Mouse (Mus musculus): ENCODE measurements at regions not wholly inside any gene's neighbourhood (a gene's known extent, or its start where the extent isn't known, plus 50 kb on each side); places are given as distances from the start of the nearest gene placed in this dataset.

- Histone ChIP-seq H3K36me3 (ENCODE audit: insufficient read depth) (no peaks in the 10 kb centered on the region), H3K27ac (ENCODE audit: low read depth) (no peak overlapping the region), H3K4me1 (ENCODE audit: insufficient read depth) (no peaks in the 10 kb centered on the region), H3K4me3 (ENCODE audit: low read depth, low read length) (no peak overlapping the region), H3K9me3 (ENCODE audit: low read depth, low read length) (no peaks in the 10 kb centered on the region; the same call in 1 of the 2 replicates), H3K27me3 (ENCODE audit: insufficient read depth, low read length) (no peaks in the 10 kb centered on the region), H3K4me2 (no peak overlapping the region), H3K9ac (no peak overlapping the region)
- ATAC-seq (ENCODE audit: insufficient read depth) (no peak), DNase-seq (no peak)
- TF ChIP-seq CTCF (IDR thresholded peaks at IDR 0.05; ENCODE audit: low read depth), result no peak
- WGBS, result 91% methylated on average over 6 of the region's 6 CpGs
Measured at GRCm38 (mm10) chr10:111702435-111702834, 196.3 kb downstream of the Phlda1 start.

DNA sequence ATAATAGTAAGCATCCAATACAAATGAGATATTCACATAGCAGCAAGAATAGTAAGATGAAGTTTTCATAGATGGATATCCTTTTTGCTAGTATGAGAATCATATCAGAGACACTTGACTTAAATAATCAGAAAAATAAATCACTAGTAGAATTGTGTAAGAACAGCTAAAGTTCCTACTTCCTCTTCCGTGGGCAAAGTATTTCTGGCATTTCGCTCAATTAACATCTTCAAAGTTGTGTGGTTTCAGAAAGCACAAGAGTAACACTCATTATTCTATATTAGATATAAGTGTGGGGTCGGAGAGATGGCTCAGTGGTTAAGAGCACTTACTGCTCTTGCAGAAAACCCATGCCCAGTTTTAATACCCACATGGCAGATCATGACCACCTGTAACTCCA lies 197.4 kb downstream of the Phlda1 start:
- Histone ChIP-seq H3K4me3 (ENCODE audit: low read depth, low read length) (no peak overlapping the region), H3K4me2 (no peak overlapping the region), H3K9me3 (ENCODE audit: low read depth, low read length) (no peaks in the 10 kb centered on the region; the same call in 1 of the 2 replicates), H3K36me3 (ENCODE audit: insufficient read depth) (no peaks in the 10 kb centered on the region), H3K9ac (no peak overlapping the region), H3K27ac (ENCODE audit: low read depth) (no peak overlapping the region), H3K27me3 (ENCODE audit: insufficient read depth, low read length) (no peaks in the 10 kb centered on the region), H3K4me1 (ENCODE audit: insufficient read depth) (no peaks in the 10 kb centered on the region)
- TF ChIP-seq CTCF (IDR thresholded peaks at IDR 0.05; ENCODE audit: low read depth), result no peak
- DNase-seq (no peak), ATAC-seq (ENCODE audit: insufficient read depth) (no peak)
- 93% methylated on average over 3 of the region's 3 CpGs for WGBS

GRCm38 (mm10) chr10:111711519-111712113 lies 205.5 kb downstream of the Phlda1 start:
- Histone ChIP-seq H3K27me3 (ENCODE audit: insufficient read depth, low read length) (no peaks in the 10 kb centered on the region), H3K4me2 (no peak overlapping the region), H3K4me1 (ENCODE audit: insufficient read depth) (no peaks in the 10 kb centered on the region), H3K27ac (ENCODE audit: low read depth) (no peak overlapping the region), H3K36me3 (ENCODE audit: insufficient read depth) (no peaks in the 10 kb centered on the region), H3K9ac (no peak overlapping the region), H3K9me3 (ENCODE audit: low read depth, low read length) (no peaks in the 10 kb centered on the region), H3K4me3 (ENCODE audit: low read depth, low read length) (no peak overlapping the region)
- ATAC-seq (ENCODE audit: insufficient read depth), result no peak
- no peak for DNase-seq
- TF ChIP-seq CTCF (IDR thresholded peaks at IDR 0.05; ENCODE audit: low read depth), result no peak
- 79% methylated on average over 5 of the region's 5 CpGs for WGBS

GRCm38 (mm10) chr10:111712991-111713390 lies 206.9 kb downstream of the Phlda1 start:
- Histone ChIP-seq H3K27me3 (ENCODE audit: insufficient read depth, low read length) (no peaks in the 10 kb centered on the region), H3K9ac (no peak overlapping the region), H3K4me1 (ENCODE audit: insufficient read depth) (no peaks in the 10 kb centered on the region), H3K9me3 (ENCODE audit: low read depth, low read length) (no peaks in the 10 kb centered on the region), H3K36me3 (ENCODE audit: insufficient read depth) (no peaks in the 10 kb centered on the region), H3K27ac (ENCODE audit: low read depth) (no peak overlapping the region), H3K4me2 (no peak overlapping the region), H3K4me3 (ENCODE audit: low read depth, low read length) (no peak overlapping the region)
- WGBS, result 89% methylated on average over 7 of the region's 7 CpGs
- ATAC-seq (ENCODE audit: insufficient read depth) (no peak), DNase-seq (no peak)
- no peak for TF ChIP-seq CTCF (IDR thresholded peaks at IDR 0.05; ENCODE audit: low read depth)

DNA sequence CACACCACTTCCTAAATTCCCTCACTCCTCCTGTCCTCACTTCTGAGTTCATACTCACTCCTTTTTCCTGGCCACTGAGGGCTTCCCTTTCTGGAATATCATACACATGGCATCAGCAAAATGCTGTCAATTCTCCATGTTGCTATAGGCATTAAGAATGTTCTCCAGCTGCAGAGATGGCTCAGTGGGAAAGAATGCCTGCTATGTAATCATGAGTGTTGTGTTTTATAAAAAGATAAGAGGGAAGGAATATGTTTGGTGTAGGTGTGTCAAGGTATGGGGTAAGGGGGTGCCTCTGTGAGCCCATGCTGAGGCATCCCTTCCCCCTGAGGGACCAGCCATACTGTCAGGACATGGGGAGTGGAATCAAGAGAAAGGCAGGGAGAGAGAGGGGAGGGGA lies 207.6 kb downstream of the Phlda1 start:
- no peak overlapping the region for H3K9ac ChIP-seq
- ATAC-seq (ENCODE audit: insufficient read depth), result no peak

DNA sequence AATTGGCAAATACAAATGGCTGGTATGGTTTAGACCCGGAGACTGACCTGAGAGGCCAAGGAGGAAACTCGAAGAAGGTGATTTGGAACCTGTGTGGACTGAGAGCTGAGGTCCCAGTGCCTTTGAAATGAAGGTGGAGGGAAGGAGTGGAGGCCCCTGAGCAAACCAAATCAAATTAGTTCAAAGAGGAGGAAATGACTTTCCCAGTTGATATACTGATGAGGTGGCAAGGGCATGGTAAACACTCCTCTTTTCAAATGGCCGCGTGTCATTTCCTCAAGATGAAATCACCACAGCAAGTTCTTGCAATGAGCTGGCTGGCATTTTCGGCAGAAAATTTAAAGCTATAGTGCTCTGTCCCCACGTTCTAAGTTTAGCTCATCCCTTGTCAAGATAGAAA lies 209.1 kb downstream of the Phlda1 start:
- Histone ChIP-seq H3K27me3 (ENCODE audit: insufficient read depth, low read length) (no peaks in the 10 kb centered on the region), H3K9me3 (ENCODE audit: low read depth, low read length) (no peaks in the 10 kb centered on the region), H3K4me1 (ENCODE audit: insufficient read depth) (no peaks in the 10 kb centered on the region), H3K36me3 (ENCODE audit: insufficient read depth) (no peaks in the 10 kb centered on the region), H3K27ac (ENCODE audit: low read depth) (no peak overlapping the region), H3K4me3 (ENCODE audit: low read depth, low read length) (no peak overlapping the region), H3K9ac (no peak overlapping the region), H3K4me2 (no peak overlapping the region)
- 28% methylated on average over 6 of the region's 6 CpGs for WGBS
- no peak for ATAC-seq (ENCODE audit: insufficient read depth)
- DNase-seq, result peak; percentile 50
- TF ChIP-seq CTCF (IDR thresholded peaks at IDR 0.05; ENCODE audit: low read depth), result no peak

More for the DNA sequence above, 207.6 kb downstream of the Phlda1 start:
- no peak overlapping the region for H3K4me2 ChIP-seq
- no peaks in the 10 kb centered on the region for H3K9me3 ChIP-seq (ENCODE audit: low read depth, low read length)
- no peaks in the 10 kb centered on the region for H3K36me3 ChIP-seq (ENCODE audit: insufficient read depth)
- no peak overlapping the region for H3K27ac ChIP-seq (ENCODE audit: low read depth)
- H3K4me1 ChIP-seq (ENCODE audit: insufficient read depth), result no peaks in the 10 kb centered on the region
- TF ChIP-seq CTCF (IDR thresholded peaks at IDR 0.05; ENCODE audit: low read depth), result no peak
- H3K27me3 ChIP-seq (ENCODE audit: insufficient read depth, low read length), result no peaks in the 10 kb centered on the region
- DNase-seq, result no peak
- H3K4me3 ChIP-seq (ENCODE audit: low read depth, low read length), result no peak overlapping the region

DNA sequence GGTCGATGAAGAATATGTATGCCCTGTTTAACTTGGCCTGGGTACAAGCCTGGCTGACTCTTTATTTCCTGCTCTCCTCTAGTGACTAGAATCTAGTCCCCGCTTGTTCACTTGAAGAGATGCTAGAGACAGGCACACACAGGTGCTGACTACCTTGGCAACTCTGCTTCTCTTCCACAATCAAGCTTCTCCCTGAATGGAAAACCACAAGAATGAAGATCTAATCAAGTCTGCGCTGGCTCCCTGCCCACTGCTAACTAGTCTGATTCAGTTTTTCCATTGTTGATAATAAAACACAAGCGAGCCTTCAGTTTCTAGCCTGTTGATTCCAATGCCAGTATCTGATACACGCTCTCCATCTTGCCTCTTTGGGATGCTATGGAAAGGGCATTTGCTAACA lies 213.5 kb downstream of the Phlda1 start:
- Histone ChIP-seq H3K36me3 (ENCODE audit: insufficient read depth) (no peaks in the 10 kb centered on the region), H3K27me3 (ENCODE audit: insufficient read depth, low read length) (no peaks in the 10 kb centered on the region), H3K4me2 (no peak overlapping the region), H3K9ac (no peak overlapping the region), H3K4me1 (ENCODE audit: insufficient read depth) (no peaks in the 10 kb centered on the region), H3K9me3 (ENCODE audit: low read depth, low read length) (no peaks in the 10 kb centered on the region), H3K4me3 (ENCODE audit: low read depth, low read length) (no peak overlapping the region), H3K27ac (ENCODE audit: low read depth) (no peak overlapping the region)
- no peak for ATAC-seq (ENCODE audit: insufficient read depth)
- WGBS, result 76% methylated on average over 5 of the region's 5 CpGs
- DNase-seq, result peak; percentile 64
- no peak for TF ChIP-seq CTCF (IDR thresholded peaks at IDR 0.05; ENCODE audit: low read depth)

DNA sequence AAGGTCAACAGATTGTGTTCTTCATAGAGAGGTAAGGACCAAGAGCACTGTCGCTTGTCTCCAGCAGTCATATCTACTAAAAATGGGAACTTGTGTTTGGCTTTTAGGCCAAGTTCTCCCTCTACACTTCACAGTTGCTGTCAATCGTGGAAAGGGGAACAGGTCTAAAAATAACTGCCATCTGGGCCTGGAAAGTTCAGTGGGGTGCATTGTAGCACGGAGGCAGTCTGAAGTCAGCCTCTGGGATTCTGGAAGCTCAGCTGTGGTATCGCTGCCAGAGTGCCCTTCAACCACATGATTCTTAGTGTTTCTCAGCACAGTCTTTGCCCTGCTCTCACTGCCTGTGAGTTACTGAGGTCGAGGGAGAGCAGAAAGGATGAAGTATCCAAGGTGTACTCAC lies 215.0 kb downstream of the Phlda1 start:
- Histone ChIP-seq H3K36me3 (ENCODE audit: insufficient read depth) (no peaks in the 10 kb centered on the region), H3K9me3 (ENCODE audit: low read depth, low read length) (no peaks in the 10 kb centered on the region), H3K4me2 (no peak overlapping the region), H3K4me1 (ENCODE audit: insufficient read depth) (no peaks in the 10 kb centered on the region), H3K27me3 (ENCODE audit: insufficient read depth, low read length) (no peaks in the 10 kb centered on the region), H3K27ac (ENCODE audit: low read depth) (no peak overlapping the region), H3K9ac (no peak overlapping the region), H3K4me3 (ENCODE audit: low read depth, low read length) (no peak overlapping the region)
- DNase-seq (no peak), ATAC-seq (ENCODE audit: insufficient read depth) (no peak)
- 63% methylated on average over 5 of the region's 5 CpGs for whole genome bisulfite sequencing
- TF ChIP-seq CTCF (IDR thresholded peaks at IDR 0.05; ENCODE audit: low read depth), result no peak

Measured in lung, embryonic 14.5 days (tissue).